Mouse (Mus musculus): Measurements from ENCODE around the gene Rgl1.

DNA sequence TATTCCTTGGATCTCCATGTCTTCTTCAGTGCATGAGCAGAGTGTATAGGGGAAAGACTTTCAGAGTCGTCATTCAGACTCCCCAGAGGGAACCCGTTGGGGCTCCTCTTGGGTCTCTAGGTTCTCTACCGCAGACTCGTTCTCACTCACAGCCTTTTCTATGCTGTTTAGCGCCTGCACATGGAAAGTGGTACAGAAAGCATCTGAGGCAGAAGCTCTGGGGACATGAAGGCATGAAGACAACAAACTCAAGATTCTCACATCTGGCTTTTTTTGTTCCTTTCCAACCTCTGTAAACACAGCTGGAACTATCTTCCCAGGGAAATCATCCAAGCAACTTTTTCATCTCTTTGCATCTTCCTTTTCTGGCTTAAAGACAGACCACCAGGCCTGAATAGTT lies 260.0 kb downstream of the Rgl1 start:
- TF ChIP-seq CTCF (IDR thresholded peaks at IDR 0.05; ENCODE audit: low read depth) (no peak), EP300 (optimal IDR thresholded peaks at IDR 0.05) (no peak)

Data from stomach, postnatal 0 days (tissue).